Mouse (Mus musculus) bone marrow, adult 2 months (tissue): ENCODE measurements at regions not wholly inside any gene's neighbourhood (a gene's known extent, or its start where the extent isn't known, plus 50 kb on each side); places are given as distances from the start of the nearest gene placed in this dataset.

Experiments
- CTCF ChIP-seq: fragments of 200-500 bp; IDR thresholded peaks from 2 replicates; pipeline ENCODE4 v1.5.1; 2011; ENCODE audit warnings: low read length, control low read depth; ENCODE audit not compliant: control insufficient read depth, insufficient read depth
- POLR2A ChIP-seq: fragments of 200-500 bp; IDR thresholded peaks from 2 replicates; pipeline ENCODE4 v1.6.1; 2011; ENCODE audit warnings: low read depth, mild to moderate bottlenecking, control low read depth, low read length, borderline replicate concordance; ENCODE audit not compliant: control insufficient read depth

DNA sequence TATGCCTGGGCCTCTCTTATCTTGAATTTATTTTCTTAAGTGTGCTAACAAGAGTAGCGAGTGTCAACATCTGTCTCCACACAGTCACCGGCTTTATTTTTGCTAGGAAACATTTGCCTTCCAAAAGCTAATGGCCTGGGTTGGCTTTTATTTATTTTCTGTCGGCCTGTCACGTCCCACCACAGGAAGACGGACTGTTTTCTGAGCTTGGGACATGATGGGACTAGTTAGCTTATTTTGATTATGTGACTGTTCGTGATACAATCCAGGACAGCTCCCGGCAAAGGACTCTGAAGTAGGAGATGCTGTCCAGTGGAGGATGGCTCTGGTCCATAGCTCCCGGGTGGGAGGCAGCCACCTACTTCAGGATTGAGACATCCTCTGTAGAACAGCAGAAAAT, 372.5 kb downstream of the Wdr11 start:
- TF ChIP-seq POLR2A (no peak), CTCF (no peak)
